Mouse (Mus musculus) liver, postnatal 0 days (tissue): Measurements from ENCODE around the gene Nup214.

Experiments used
- CTCF ChIP-seq: sonication (generic); IDR thresholded peaks from 2 replicates; pipeline ENCODE4 v1.5.1; 2016; ENCODE audit warnings: antibody characterized with exemption, low read depth
- EP300 ChIP-seq: IDR thresholded peaks from 2 replicates; pipeline ENCODE4 v1.6.1; 2016; ENCODE audit warnings: antibody characterized with exemption, low read depth, mild to moderate bottlenecking

DNA sequence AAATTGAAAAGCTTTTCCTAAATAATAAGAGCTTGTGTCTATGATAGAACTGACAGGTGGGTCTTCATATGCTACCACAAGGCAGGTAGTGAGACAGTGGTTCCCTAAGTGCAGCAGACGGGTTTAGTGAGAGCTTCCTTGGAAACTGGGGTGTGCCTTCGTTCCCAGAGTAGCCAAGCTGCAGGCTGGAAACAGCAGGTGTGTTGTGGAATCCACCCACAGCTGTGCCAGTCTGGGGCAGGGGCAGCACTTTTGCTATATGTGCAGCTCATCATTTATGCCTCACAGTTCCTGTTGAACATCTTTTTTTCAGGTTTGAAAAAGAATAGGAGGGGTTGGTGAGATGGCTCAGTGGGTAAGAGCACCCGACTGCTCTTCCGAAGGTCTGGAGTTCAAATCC is 50.1 kb downstream of the Nup214 start:
- TF ChIP-seq CTCF (no peak), EP300 (no peak)
